Mouse (Mus musculus): ENCODE measurements at regions not wholly inside any gene's neighbourhood (a gene's known extent, or its start where the extent isn't known, plus 50 kb on each side); places are given as distances from the start of the nearest gene placed in this dataset.
A peak's percentile ranks its signal among the peaks of the same experiment; 100 is the strongest.
"Not testable (repeated sequence)": the region's sequence is repeated elsewhere in the genome, so short reads cannot be mapped to it uniquely, and the experiment has no call there.

DNA sequence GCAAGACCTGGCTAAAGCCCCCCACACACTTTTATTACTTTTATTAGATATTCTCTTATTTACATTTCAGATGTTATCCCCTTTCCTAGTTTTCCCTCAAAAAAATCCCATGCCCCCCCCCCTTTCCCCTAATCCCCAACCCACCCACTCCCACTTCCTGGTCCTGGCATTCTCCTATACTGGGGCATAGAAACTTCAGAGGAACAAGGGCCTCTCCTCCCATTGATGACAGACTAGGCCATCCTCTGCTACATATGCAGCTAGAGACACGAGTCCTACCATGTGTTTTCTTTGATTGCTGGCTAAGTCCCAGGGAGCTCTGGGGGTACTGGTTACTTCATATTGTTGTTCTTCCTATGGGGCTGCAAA is 116.8 kb downstream of the Rfpl4b start:
- DNase-seq (ENCODE audit: low read depth, low spot score): not testable (repeated sequence)

DNA sequence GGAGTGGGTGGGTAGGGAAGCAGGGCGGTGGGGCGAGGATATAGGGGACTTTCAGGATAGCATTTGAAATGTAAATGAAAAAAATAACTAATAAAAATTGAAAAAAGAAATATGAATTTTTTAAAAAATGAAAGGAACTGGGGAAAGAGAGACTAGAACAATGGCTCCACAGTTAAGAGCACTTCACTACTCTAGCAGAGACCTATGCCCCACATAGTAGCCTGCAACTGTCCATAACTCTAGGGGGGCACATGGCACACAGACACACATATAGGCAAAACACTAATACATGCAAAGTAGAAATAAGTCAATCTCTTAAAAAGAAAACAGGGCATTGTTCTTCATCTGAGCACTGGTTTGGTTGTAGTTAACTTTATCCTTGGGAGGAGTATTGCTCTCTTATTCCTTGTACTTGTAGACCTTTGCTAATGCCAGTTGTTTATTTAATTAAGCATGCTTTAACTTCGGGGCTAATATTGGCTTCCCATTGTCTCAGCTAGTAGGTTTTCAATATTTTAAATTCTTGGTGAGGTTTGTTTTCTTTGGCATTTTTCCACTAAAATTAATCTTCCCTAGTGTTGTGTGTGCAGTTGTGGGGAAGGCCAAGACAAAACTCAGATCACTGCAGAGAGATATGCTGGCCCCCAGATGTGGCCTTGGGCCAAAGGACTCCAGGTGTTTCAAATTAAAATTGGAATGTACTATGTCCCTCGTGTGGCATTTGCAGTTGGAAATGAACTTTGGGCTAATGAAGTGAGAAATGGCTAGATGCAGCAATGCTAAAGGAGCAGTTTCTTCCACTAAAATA is 117.4 kb downstream of the Rfpl4b start:
- no peak for DNase-seq (ENCODE audit: low read depth, low spot score)

DNA sequence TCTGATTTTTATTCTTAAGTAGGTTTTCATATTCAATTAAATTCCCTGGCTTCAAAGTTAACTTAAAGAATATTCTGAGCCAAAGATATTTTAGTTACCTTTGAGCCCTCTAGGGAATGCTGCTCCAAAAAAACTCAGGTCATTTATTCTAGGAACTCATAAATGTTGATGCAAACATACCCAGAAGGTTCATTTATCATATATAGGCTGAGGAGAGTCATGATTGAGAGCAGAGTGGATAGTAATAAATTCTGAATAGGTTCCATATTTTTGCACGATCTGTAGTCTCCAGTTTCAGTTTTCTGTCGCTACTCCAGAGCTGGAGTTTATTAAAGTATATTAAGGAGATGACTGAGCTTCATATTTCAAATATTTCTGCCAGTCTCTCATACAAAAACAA is 144.1 kb downstream of the Rfpl4b start:
- no peak for DNase-seq (ENCODE audit: low read depth, low spot score)

DNA sequence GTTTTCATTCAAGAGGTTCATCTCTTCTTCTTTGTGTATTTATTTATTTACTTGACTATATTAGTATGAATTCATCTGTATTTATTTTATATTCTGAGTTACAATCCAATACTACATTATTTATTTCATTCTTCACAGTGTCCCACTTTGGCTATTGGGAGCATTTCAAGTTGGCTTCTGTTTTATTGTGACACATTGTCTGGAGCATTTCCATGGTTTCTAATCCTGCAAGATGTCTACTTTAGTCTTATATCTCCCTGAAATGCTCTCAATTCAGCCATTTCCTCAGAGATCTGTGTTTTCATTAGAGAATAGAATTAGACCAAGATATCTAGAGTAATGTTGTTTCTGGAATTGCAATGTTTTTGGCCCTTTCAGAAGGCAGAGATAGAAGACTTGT is 153.0 kb downstream of the Rfpl4b start:
- DNase-seq (ENCODE audit: low read depth, low spot score): no peak

DNA sequence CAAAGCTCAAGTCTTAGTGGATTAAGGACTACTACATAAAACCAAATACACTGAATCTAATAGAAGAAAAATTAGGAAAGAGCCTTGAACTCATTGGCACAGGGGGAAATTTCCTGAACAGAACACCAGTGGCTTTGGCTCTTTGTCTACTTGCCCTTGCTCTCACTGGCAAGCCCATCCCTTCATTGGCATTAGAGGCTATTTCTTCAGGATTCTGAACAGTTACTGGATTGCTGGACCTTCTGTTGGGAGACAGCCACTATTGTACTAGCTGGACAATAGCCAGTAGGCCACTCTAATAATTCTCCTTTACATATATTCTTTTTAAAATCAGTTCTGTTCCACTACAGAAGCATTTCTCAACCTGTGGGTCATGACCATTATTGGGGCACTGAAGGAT is 153.7 kb downstream of the Rfpl4b start:
- DNase-seq (ENCODE audit: low read depth, low spot score): no peak

DNA sequence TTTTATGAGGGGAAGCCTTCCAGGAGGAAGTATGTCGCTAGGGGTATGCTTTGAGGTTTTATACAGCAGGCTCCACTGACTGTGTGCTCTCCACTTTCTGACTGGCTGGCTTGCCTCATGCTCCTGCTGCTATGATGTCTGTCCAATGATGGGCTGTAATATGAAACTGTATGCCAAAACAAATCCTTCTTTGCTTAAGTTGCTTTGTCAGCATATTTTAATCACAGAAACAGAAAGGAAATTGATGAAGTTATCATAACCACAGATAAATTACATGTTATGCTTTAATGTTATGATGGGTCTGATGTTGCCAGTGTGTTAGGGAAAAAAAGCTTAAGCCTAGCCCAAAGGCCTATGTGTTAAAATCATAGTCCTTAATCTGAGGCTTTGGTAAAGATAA is 185.9 kb downstream of the Rfpl4b start:
- no peak for DNase-seq (ENCODE audit: low read depth, low spot score)

DNA sequence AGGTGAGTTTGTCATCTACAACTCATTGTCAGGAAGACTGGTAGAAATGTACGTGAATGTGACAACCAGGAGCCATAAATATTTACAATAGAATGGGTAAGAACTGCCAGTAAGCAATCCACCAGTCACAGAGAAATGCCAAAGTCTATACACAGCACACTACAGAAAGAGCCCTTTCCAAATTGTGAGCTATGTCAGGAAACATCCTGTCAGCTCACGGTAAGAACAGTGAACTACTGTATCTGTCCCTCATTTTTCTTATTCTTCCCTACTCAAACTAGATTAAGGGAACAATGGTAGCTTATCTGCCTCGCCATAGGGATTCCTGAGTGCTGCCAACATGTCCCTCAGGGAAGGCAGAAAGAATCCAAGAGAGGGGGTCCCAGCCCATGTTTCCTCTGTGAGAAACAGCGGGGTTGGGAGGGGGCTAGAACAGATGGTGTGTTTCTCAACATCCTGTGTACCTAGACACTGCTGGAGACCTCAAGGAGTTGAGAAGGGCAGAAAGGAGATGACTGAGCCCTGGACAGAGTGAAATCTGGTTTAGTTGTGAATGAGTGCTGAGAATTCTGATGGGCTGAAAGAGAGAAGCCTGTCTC is 191.6 kb downstream of the Rfpl4b start:
- no peak for DNase-seq (ENCODE audit: low read depth, low spot score)

DNA sequence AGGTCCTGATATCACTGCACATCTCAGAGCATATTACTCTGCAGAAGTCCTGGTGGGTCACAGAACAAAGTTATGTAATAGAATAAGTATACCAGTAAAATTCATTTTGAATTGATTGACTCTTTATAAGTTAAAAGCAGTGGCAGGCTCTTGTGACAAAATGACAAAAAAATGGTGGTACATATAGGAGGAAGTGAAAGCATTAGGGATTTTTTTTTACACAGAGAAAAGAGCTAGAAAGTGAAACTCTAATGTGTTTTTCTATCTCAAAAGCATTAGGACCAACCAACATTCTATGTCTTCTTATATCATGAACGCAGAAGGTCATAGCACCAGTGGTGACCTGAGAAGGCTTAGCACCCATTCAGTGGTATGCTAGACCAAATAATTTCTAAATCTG is 198.2 kb downstream of the Rfpl4b start:
- no peak for DNase-seq (ENCODE audit: low read depth, low spot score)

DNA sequence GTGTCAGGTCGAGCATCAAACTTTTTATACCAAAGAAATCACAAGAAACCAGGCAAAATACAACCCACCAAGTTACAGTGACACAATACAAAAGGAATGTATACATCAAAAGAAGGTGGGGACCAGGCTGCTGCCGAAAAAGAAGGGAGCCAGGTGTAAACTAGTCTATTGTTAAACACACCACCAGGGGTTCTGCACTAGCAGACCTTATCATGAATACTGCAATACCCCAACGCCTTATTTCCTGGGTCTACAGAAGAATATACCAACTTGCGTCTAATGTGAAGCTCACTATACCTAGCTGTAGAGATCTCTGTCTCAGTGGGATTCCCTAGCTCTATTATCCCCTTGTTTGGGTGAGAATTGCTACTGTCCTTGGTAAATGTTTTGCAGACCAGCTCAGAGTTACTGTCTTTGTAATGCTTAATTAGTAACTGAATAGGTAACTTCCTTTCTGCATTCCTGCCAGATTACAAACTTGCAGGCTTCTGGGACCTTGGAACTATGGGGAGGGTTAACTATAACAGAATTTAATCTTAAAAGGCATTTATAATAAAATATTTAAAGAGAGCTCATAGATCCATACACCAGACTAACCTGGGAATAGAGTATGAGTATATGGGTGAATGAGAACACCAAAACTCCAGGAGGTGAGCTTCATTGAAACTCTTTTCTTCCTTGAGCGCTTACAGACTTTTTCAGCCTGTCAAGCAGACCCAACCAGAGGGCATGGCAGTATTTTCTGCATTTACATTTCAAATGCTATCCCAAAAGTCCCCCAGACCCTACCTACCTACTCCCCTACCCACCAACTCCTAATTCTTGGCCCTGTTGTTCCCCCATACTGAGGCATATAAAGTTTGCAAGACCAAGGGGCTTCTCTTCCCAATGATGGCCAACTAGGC is 211.7 kb downstream of the Rfpl4b start:
- no peak for DNase-seq (ENCODE audit: low read depth, low spot score)

DNA sequence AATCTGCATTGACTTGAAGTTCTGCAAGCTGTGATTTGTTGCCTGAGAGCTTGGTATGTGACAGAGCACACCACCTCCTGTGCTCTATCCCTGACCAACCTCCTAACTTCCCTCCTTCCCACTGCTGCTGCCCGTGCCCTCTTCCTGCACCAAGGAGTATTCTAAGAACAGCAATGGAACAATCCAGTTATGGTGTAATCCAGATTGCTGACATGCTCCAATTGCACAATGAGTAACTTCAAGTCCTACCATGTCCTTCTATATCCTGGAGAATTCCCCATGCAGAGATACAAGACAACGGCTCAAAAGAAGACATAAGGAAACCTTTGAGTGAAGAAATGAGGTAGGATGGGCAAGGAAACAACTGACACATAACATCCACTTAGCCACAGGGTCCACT is 235.5 kb downstream of the Rfpl4b start:
- DNase-seq (ENCODE audit: low read depth, low spot score): no peak

DNA sequence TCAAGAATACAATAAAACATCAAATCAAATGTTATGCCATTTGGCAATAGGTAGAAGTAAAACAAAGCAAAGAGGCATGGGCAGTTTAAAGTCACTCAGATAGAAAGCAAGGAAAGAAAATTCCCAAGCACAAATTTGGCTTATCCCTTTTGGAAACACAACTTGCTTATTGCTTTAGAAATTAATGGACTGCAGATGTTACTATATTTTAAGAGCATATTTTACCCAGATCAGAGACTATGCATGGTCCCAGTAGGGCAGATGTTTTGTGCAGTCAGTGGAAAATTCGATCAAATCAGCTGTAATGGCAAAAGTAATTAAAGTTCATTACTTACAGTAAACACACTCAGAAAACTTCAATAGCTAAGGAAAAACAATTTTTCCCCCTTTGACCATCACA is 245.9 kb downstream of the Rfpl4b start:
- DNase-seq (ENCODE audit: low read depth, low spot score): no peak

DNA sequence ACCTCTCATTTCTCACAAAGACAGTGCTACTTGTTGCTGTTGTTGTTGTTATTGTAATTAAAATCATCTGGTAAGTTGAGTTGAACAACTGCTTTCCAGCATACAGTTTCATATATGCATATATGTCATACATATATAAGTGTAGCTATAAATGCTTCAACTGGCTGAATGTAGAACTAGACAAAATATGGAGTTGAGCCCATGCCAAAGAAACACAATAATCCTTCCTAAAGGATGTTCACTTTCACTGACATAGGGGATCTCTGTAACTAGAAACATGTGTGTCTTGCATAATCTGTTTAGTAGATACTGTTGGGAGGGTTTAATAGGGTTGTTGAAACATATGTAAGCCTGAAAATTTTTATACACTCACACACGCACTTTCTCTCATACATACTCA is 247.9 kb downstream of the Rfpl4b start:
- no peak for DNase-seq (ENCODE audit: low read depth, low spot score)

DNA sequence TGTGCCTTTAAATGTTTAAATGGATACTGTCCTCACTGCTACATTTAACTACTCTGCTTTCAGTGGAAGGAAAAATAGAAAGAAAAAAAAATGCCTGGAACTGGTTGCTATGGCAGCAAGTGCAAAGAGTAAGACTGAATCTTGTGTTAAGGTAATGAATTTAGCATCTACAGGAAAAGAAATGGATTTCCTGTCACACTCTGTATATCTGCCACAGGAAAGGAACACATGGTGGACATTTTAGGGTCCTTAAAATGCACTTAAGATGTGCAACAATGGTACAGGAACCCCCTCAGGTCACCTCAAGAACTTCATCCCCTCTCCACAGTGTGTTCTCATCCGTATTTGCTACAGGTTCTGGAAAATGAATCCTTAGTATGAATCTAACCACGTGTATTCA is 248.4 kb downstream of the Rfpl4b start:
- no peak for DNase-seq (ENCODE audit: low read depth, low spot score)

DNA sequence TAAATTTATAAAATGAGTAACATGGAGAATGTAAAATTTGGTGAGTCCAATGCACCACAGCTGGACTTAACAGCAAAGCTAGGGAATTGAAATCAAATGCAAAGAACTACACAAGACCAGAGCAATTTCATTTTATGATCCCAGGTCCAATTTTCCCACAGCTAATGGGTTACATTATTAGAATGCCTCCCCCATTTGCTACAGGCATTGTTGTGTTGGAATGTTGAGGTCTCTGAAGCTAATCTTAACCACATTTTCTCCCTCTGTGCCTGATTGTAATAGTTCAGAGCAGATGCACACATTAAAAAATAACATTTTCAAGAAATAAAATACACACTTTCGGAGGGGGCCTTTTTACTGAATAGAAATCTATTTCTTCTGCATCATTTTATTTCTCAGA is 254.3 kb downstream of the Rfpl4b start:
- no peak for DNase-seq (ENCODE audit: low read depth, low spot score)

DNA sequence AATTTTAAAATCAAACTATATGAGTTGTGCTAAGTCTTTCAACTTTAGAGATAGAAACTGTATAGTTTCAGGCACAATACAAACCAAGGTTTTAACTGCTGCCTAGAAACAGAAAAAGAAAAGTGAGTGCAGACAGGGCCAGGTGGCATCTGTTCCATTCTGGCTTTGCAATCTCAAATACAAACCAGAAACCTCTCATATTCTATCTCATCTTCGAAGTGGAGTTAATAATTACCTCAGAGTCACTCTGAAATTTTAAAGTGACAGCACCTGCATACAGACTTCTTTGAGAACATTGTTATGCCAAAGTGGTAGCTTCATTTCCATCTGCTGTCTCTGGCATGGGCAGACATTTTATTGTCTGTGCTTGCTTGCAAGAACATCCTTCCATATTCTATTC is 255.2 kb downstream of the Rfpl4b start:
- no peak for DNase-seq (ENCODE audit: low read depth, low spot score)

DNA sequence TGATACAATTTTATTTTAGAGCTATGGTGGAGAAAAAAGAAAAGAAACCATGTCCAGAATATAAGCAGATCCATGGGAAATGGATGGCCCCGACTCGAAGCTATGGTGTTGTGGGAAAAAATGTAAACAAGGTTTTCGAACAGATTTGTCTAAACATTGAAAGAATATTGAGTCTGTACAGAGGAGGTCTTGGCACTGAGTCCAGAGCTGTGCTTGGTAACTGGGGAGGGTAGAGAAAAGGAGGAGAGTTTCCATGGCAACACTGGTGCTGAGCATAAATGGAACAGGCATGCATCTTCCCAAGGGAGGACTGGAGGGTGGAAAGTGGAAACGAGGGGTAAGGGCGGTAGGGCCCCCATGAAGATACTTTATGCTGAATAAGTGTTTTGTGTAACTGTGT is 266.5 kb downstream of the Rfpl4b start:
- DNase-seq (ENCODE audit: low read depth, low spot score): peak; percentile 13

DNA sequence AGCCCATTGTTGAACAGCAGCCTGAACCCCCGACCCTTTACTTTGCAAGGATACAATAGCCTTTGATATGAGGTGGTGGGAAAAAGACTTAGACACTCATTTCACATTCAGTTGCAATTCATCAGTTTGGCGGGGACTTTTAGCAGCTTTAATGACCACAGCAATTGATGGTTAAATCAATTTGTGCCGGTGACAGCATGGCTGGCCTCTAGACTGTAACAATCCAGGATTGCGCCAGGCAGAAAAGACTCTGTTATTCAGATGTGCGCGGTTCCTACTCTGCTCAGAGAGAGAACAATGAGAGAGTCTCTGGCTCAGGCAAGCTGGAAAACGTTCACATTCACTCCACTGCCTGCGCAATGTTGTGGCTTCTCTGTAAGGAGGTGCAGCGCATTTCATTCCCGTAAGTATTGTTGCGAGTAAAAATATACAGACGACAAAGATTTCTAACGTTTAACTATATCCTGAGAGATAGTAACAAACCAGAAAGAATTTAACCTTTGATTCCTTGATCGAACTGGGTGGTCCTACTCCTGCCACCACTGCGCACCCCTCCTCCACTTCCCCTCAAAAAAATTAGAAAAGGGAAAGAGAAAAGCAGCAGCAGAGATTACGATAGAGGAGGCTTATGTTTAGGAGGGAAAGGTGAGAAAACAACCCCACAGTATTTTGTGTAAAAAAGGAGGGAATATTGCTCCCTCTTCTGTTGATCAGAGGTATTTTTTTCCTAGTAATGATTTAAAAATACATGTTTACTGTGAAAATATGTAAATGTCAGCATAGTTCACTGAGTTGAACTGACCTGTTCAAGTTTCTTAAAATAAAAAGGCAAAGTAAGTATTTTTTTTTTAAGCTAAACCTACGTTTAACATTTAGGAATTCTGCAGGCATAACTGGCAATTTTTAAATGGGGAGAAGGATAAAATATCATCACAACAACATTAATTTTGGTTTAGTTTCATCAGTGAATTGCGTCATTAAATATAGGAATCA is 267.6 kb downstream of the Rfpl4b start:
- DNase-seq (ENCODE audit: low read depth, low spot score): peak; percentile 25

DNA sequence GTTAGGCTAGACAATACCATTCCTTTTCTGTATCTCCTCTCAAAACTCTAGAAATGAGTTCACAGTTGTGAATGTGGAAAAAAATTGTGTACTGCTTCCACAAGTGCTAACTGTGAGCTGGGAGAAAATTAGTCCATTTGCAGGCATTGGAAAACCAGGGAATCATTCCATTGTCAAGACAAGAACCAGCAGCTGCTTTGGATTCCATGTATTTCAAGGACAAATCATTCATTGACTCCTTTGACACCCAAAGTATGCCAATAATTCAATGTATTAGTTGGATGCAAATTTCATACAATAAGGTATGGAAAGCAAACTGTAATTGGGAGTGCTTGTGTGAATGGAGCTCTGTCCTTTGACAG is 268.3 kb downstream of the Rfpl4b start:
- DNase-seq (ENCODE audit: low read depth, low spot score): no peak

DNA sequence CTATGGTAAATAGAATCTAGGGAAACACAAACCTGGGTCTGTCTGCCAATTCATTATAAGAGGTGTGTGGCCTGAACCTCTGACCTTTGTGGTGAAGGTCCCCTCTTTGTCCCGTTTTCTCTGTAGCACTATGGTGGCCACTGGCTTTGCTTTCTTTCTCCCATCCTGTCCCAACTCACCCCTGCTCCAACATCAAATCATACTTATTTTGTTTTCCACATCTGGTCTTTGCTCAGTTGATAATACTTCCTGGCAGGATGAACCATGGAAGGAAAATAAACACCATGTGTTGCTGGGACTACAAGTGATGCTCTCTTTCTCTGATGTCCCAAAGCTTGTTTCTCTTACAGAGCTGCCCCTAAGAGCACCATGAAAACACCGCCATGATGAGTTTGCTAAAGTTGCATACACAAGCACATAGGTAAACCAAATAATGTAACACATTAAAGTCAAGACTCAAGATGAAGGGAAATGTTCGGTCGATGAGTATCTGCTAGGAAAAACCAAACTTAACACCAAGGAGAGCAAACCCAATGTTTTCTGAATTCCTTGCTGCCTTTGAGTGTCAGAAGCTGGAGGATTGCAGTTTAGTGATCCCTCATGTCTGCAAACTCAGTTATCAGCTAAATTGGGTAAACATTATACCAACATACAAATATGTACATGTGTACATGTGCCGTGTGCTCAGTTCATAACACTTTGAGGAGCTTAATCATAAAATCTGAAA is 269.1 kb downstream of the Rfpl4b start:
- DNase-seq (ENCODE audit: low read depth, low spot score): no peak

DNA sequence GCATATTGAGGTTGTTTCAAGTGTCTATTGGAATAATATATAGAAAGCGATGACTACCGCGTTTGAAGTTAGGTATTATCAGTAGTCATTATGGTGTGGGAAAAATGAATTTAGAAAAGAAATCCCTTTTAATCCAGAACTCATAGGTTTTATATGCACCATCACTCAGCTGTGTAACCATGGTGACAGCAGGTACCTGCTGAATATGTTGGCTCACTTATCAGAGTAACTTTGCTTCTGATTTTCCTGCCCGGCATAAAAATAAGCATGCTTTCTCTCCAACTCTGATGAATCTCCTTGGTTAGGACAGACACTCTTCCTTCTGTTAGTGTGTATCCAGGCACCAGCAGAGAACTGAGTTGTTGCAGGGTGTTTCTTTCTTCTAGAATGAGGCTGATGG is 281.5 kb downstream of the Rfpl4b start:
- DNase-seq (ENCODE audit: low read depth, low spot score): no peak

DNA sequence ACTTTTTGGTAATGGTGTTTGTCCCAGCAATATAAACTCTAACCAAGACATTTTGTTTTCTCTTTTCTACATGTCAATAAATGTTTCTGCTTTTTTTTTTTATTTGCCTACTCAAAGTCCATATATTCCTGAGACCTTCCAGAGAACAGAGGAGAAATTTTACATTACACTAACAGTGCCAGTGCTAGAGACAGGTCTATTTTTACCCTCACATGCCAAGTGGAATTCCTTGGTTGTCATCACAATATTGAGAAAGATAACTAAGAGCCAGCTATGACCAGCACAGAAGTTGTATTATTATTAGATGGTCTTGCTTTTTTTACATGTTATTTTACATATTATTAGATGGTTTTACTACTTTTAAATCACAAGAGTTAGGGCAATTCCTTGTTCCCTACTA is 282.8 kb downstream of the Rfpl4b start:
- DNase-seq (ENCODE audit: low read depth, low spot score): no peak

Data from retina, postnatal 7 days (tissue).